Mouse (Mus musculus) layer of hippocampus, adult 2 months (tissue): ENCODE measurements around the gene Adig. TPM values are rescaled to one million over a fixed set of nuclear protein-coding genes. Genes with fewer than 3 reads are reported as not detected.
A peak's percentile ranks its signal among the peaks of the same experiment; 100 is the strongest.

ENCODE experiments used
- DNase-seq, 2 experiments: peaks; one replicate each; pipeline ENCODE4 v3.0.0; 2022; ENCODE audit warnings: low spot score in 2 of 2
- H3K27ac ChIP-seq: fragments of 200-600 bp; 2 replicates; pipeline ENCODE4 v1.8.1; 2022
- H3K4me3 ChIP-seq: fragments of 200-600 bp; 2 replicates; pipeline ENCODE4 v1.8.1; 2022; ENCODE audit warnings: mild to moderate bottlenecking
- CTCF ChIP-seq: fragments of 200-600 bp; conservative IDR thresholded peaks from 2 replicates; pipeline ENCODE4 v1.8.1; 2022; ENCODE audit warnings: antibody characterized with exemption, mild to moderate bottlenecking, moderate library complexity
- total RNA-seq, 2 experiments: library from RNA; stranded (reverse); gene quantifications; 2 replicates each; pipeline ENCODE4 v1.2.3; 2021

Gene Adig
- total RNA-seq, 2 experiments from 2014 or later, result not detected

DNA sequence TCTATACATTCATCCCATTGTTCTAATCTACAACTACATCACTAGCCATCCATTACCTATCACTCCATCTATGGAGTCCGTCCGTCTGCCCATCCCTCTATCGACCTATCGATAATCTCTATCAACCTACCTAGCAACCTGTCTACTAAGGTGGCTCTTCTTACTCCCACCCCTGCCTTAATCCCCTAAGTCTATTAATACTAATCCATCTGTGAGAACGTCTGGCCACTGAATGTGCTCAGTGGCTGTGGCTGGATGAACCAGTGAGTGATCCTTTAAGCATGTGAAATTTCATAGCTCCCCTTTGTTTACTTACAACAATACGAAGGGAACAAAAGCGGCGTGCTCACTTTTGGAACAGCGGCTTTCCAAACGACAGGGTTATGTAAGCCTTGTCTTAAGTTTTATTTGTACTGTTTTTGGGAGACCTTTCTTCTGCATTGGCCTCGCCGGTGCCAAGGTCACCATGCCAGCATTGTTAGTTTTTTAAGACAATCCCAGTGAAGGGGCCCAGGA lies 11.5 kb downstream of the Adig start:
- H3K27ac ChIP-seq, result no peak overlapping the region
- no peak for DNase-seq
- H3K4me3 ChIP-seq, result no peak overlapping the region
- no peak for TF ChIP-seq CTCF

DNA sequence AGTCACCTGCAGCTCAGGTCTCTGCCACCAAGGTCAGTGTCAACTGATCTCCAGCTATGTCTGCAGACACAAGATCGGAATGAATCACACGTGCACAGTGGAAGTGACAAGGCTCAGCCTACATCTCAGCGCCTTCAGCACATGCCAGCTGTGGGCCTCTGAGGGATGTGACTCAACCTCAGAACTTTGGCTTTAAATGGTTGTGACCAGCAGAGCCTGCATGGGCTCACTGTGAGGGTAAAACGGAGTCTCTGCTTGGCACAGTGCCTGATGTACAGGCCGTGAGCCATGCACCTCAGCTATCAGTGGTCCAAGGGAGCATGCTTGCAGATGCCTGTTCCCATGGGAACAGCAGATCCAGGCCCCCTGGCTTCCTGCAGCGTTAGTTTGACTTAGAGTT lies 16.2 kb downstream of the Adig start:
- no peak for TF ChIP-seq CTCF
- no peak for DNase-seq
- H3K27ac ChIP-seq, result no peak overlapping the region
- no peak overlapping the region for H3K4me3 ChIP-seq

DNA sequence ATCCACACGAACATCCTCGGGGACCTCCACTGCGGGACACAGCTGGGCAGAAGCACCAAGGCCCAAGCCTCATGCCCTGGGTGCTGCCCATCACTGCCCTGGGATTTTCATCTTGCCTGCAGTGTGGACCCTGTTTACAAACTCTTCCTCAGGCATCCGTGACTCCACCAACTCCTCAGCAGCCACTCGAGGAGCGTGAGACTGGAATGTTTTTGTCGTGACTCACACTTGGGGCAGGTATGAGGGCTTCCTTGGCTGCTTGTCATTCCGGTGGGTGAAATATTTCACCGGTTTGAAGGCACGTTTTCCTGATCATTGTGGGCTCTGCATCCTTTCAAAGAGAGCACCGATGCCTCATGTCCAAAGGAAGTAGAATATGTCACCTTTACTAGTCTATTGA lies 16.7 kb downstream of the Adig start:
- no peak overlapping the region for H3K4me3 ChIP-seq
- no peak for TF ChIP-seq CTCF
- no peak for DNase-seq
- no peak overlapping the region for H3K27ac ChIP-seq

DNA sequence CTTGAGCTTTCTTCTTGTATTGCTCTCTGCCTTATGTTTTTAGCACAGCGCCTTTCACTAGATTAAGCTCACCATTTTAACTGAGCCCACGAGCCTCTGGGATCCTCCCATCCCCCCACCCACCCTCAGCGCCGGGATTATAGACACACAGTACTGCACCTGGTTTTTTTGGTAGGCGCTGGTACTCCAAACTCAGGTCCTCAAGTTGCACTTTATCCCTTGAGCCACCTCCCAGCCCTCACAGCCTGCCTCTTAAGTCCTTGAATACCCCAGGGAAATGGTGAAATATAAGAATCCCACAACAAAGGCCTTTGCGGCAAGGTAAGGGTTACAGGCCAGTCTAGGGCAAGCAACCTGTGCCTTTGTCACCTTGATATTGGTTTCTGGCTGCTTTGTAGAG lies 17.4 kb downstream of the Adig start:
- no peak for TF ChIP-seq CTCF
- no peak for DNase-seq
- H3K4me3 ChIP-seq, result no peak overlapping the region
- no peak overlapping the region for H3K27ac ChIP-seq

- TF ChIP-seq CTCF, result no peak
- no peak for DNase-seq
- Histone ChIP-seq H3K27ac (no peak overlapping the region), H3K4me3 (no peak overlapping the region)
Measured at GRCm38 (mm10) chr2:158523060-158523459, 20.6 kb downstream of the Adig start.

GRCm38 (mm10) chr2:158524129-158524860 lies 21.9 kb downstream of the Adig start:
- Histone ChIP-seq H3K27ac (no peak overlapping the region), H3K4me3 (peak overlapping the region; percentile 18; the same call in 1 of the 2 replicates)
- peak; percentile 28 to 30 for DNase-seq
- TF ChIP-seq CTCF, result no peak

DNA sequence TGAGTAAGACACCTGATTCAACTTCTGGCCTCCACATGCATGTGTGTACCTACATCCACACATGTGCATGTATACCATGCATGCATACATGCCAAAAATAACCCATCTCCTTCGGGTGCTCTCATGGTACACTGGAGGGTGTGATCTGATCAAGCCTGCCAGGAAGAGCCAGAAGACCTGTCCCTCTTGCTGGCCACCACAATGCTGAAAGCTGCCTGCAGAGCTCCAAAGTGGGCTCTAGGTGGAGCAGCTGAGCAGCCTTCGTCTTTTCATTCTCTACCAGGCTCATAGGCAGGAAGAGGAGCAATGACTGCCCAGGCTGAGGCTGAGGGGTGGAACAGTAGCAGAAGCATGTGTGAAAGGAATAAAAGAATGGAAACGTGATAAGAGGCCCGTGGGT lies 31.7 kb downstream of the Adig start:
- TF ChIP-seq CTCF, result peak; percentile 96
- Histone ChIP-seq H3K27ac (no peak overlapping the region), H3K4me3 (no peak overlapping the region)
- peak; percentile 48 to 72 for DNase-seq

DNA sequence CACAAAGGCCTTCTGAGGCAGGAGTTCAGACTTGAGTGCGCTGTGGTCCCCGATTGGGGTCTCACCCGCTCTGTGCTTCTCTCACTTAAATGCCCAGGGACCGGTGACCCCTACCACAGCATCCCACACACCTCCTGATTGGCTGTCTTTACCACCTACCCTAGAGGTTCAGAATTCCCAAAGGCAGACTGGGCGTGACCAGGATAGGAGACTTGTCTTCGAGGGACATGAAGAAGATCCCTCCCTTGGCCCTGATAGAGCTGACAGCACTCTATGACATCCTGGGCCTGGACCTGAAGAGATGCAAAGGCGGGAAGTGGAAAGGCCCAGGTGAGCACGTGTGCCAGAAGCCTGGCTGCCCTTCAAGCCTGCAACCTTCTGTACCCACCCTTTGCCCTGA lies 32.1 kb downstream of the Adig start:
- DNase-seq, result no peak
- H3K27ac ChIP-seq, result no peak overlapping the region
- TF ChIP-seq CTCF, result no peak
- H3K4me3 ChIP-seq, result no peak overlapping the region

- TF ChIP-seq CTCF, result no peak
- peak in 1 of 2 experiments; percentile 29 for DNase-seq
- Histone ChIP-seq H3K27ac (no peak overlapping the region), H3K4me3 (no peak overlapping the region)
Measured at GRCm38 (mm10) chr2:158539433-158540305, 37.3 kb downstream of the Adig start.

GRCm38 (mm10) chr2:158541286-158541685 lies 38.9 kb downstream of the Adig start:
- no peak for TF ChIP-seq CTCF
- Histone ChIP-seq H3K4me3 (no peak overlapping the region), H3K27ac (no peak overlapping the region)
- no peak for DNase-seq

DNA sequence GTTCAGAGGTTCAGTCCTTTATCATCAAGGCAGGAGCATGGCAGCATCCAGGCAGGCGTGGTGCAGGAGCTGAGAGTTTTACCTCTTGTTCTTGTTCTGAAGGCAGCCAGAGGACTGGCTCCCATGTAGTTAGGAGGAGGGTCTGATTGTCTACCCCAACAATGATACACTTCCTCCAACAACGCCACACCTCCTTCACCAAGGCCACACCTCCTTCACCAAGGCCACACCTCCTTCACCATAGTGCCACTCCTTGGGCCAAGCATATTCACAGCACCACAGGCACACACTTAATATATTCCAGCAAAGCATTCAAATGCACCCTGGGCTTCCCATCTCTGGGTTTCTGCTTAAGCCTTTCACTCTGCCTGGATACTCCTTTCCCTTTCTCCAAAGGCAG lies 42.9 kb downstream of the Adig start:
- no peak for DNase-seq
- no peak overlapping the region for H3K27ac ChIP-seq
- no peak overlapping the region for H3K4me3 ChIP-seq
- no peak for TF ChIP-seq CTCF

- DNase-seq, result peak; percentile 73 to 78
- Histone ChIP-seq H3K27ac (no peak overlapping the region), H3K4me3 (no peak overlapping the region)
- TF ChIP-seq CTCF, result peak; percentile 94
Measured at GRCm38 (mm10) chr2:158546751-158547150, 44.3 kb downstream of the Adig start.

GRCm38 (mm10) chr2:158550067-158550466 lies 47.7 kb downstream of the Adig start:
- Histone ChIP-seq H3K27ac (no peak overlapping the region), H3K4me3 (no peak overlapping the region)
- TF ChIP-seq CTCF, result peak; percentile 97
- peak; percentile 70 to 88 for DNase-seq

DNA sequence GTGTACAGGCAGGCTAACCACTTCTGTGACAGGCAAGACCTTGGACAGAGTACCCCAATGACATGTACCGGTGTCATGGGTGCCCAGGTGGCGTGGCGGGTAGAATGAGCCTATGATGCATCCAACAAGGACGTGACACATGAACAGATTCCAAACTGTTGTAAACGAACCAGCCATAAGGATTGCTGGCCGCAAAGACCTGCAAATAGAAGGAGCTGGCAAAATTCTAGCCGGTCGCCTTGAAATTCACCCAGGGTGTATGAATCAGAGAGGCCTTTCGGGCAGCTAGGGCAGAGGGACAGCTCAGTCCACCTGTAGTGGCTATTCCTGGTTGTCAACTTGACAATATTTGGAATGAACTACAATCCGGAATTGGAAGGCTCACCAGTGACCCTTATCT lies 52.0 kb downstream of the Adig start:
- DNase-seq, result no peak
- no peak overlapping the region for H3K27ac ChIP-seq
- H3K4me3 ChIP-seq, result no peak overlapping the region
- no peak for TF ChIP-seq CTCF
